Mouse (Mus musculus): ENCODE results near the gene Fads6.

GRCm38 (mm10) chr11:115277604-115277975 is 19.9 kb downstream of the Fads6 start:
- TF ChIP-seq CTCF (IDR thresholded peaks at IDR 0.05; ENCODE audit: extremely low read depth, insufficient read depth, insufficient read length, insufficient replicate concordance) (no peak), POLR2A (IDR thresholded peaks at IDR 0.05; ENCODE audit: low read depth, low read length) (no peak)

Data from spleen, adult 2 months (tissue).